Mouse (Mus musculus) thymus, adult 2 months (tissue): ENCODE measurements around the gene Prr5.

Source experiments
- CTCF ChIP-seq: fragments of 200-500 bp; IDR thresholded peaks from 2 replicates; pipeline ENCODE4 v1.5.1; 2012; ENCODE audit warnings: mild to moderate bottlenecking, control low read depth, low read length, moderate library complexity, borderline replicate concordance; ENCODE audit not compliant: control insufficient read depth, poor library complexity, insufficient read depth; ENCODE audit errors: extremely low read depth
- POLR2A ChIP-seq: fragments of 200-500 bp; IDR thresholded peaks from 2 replicates; pipeline ENCODE4 v1.6.1; 2012; ENCODE audit warnings: mild to moderate bottlenecking, low read length, control low read depth, moderate library complexity; ENCODE audit not compliant: control insufficient read depth, poor library complexity, insufficient read depth; ENCODE audit errors: extremely low read depth

DNA sequence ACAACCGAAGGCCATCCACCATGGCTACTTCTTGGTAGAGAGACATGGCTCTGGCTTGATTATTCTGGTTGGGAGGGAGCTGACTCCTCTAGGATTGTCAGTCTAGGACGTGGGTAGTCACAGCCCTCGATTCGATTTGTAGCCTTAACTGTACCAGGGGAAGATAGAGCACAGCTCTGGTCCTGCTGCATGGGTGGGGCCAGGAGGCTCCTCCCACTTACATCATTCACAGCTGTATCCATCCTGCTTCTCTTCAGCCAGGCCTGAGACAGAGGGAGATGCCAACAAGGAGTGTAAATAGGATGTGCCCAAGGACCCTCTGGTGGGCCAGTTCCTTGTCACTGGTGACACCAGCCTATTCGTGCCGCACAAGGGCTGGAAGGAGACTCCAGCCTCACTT is 1.8 kb upstream of the Prr5 start:
- TF ChIP-seq CTCF (no peak), POLR2A (no peak)
